Mouse (Mus musculus): ENCODE measurements at regions not wholly inside any gene's neighbourhood (a gene's known extent, or its start where the extent isn't known, plus 50 kb on each side); places are given as distances from the start of the nearest gene placed in this dataset.

DNA sequence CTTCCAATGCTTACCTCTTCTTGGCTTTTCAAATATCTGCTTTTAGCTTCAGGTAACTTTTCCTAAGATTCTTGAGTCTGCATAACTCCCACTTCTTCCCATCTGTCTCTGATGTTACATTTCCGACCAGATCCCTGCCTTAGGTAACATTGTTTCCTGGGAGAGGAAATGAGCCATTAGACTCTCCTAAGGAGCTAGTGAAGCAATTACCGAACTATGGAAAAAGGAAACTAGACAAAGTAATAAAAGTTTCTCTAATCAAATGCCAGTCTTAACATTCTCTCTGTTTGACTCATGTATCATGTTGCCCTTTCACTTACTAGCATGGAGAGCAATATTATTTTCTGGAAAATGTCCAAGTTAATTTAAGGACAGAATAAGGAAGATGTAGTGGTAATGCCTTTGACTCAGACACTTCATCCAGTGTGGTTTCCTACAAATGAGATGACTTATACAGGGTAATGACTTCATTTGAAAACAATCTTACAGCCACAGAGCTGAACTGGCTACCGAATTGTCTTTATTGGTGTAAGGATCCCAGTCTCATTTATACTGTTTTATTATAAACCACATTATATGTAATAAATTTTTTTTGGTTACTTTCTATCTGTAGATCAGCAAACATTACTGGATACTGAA lies 263.8 kb upstream of the Fam84a start:
- DNase-seq (ENCODE audit: low spot score in 2 of 2), result no peak

DNA sequence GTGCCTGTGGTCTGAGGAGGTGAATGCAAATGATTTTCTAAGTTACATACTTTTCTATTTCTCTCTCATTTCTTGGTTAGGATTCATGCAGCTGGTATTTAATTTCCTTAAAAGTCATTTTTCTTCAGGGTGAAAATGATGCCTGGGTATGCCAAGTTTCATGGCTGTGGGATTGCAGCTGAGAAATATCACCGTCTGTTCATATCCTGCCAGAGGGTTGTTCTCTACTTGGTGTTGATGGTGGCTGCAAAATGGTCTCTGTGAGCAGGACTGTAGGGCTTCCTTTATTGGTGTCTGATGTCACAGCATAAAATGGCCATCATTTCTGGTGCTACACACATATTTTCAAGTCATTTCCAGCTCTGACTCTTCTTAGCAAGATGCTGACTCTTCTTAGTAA lies 259.2 kb upstream of the Fam84a start:
- peak in 1 of 2 experiments; percentile 1 for DNase-seq (ENCODE audit: low spot score in 2 of 2)

DNA sequence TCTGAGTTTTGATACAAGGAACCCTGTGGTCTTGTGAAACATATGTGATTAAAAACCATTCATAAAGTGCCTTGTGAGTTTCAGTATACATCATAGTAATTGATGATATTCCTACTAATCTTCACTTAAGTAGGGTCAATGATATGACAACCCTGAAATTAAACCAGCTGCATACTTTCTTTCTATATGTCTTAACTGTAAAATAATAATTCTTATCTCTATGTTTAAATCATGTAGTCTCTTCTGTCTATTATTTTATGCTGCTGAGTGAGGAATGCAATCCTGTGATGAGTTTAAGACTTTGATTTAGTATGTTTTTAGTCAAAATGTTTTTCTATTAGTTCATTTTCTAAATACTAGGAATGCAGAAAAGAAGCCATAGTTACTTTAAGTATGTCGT lies 253.9 kb upstream of the Fam84a start:
- no peak for DNase-seq (ENCODE audit: low spot score in 2 of 2)

DNA sequence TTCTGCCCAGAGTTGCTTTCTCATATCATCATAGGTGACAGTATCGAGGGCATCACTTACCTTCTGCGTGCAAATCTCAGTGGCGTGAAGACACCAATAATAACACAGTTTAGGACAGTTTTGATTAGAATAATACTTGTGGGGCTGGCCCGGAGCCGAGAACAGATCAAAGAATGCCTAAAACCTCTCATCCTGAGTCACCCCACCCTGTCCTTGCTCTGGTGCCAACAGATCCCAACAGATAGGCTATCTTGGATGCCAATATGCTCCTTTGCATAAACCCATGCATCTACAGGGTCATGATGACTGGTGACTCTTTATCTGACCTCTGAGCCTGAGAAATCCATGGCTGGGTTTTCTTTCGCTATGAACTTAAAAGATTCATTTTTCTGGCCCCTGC lies 224.4 kb upstream of the Fam84a start:
- no peak for DNase-seq (ENCODE audit: low spot score in 2 of 2)

DNA sequence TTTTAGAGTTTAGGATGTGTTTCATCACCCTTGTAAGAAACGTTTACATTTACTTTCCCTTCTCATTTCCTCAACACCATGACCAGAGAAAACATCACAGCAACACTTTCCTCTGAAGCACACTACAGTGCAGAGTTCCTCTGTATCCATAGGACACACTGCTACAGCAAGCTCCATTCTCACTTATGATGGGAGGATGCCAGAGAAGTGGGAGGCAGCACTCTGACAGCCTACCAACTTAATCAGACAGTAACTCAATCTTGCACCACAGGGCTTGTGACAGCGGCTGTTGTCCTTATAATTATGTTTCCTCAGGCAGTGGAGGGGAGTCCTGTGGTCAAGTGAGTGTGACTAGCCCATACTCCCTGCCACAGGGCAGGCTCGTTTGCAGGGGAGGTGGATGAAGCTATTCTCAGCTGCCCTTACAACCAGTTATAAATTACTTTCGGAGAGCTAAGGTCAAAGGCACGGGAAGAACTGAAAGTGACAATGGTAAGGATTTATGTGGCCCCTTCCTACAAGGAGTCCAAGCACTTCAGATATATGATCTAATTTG lies 186.5 kb upstream of the Fam84a start:
- DNase-seq (ENCODE audit: low spot score in 2 of 2), result peak; percentile 2 to 32

DNA sequence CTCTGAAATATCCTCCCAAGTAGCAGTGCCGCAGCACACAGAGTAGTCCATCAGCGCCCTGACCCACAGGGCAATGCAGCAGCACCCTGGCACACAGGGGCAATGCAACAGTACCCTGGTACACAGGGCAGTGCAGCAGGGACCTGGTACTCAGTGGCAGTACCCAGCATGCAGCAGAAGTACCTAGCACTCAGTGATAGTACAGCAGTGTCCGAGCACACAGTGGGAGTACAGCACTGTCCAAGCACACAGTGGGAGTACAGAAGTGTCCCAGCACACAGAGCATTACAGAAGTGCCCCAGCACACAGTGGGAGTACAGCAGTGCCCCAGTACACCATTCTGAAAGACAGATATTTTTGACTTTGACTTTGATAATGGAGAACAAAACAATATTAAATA lies 186.0 kb upstream of the Fam84a start:
- DNase-seq (ENCODE audit: low spot score in 2 of 2), result no peak

DNA sequence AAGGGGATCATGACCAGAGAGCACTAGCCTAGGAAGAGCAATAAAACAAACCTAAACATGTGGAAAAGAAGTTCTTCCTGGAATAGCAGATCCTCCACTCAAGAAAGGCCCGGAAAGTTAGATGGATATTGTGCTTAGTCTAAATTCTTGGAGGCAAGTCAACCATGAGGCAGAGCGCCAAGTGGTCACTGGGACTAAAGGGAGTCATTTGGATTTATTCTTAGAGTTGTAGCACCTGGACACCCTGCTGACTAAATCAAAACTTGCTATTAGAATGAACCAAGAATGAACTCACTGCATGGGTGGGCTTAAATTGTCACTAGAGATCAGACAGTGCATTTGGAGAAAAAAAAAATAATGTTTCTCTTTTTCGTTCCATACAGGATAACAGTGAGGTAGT lies 166.8 kb upstream of the Fam84a start:
- no peak for DNase-seq (ENCODE audit: low spot score in 2 of 2)

DNA sequence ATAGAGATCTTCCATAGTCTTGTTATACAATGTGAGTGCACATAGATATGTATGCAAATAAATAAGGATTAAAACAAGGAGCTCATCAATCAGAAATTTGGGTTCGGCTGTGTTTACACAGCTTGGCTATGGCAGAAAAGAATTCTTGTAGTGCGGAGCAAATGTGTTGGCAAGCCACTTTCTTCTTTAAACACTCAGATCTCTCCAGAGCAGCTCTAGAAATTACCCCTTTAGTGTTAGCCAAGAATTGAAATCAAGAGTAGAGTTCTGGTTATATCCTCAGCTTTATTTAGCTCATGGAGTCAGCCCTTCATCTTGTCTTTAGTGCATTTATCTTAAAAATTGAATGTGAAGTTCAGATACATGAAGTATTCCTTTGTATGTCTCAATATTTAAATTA lies 164.5 kb upstream of the Fam84a start:
- no peak for DNase-seq (ENCODE audit: low spot score in 2 of 2)

DNA sequence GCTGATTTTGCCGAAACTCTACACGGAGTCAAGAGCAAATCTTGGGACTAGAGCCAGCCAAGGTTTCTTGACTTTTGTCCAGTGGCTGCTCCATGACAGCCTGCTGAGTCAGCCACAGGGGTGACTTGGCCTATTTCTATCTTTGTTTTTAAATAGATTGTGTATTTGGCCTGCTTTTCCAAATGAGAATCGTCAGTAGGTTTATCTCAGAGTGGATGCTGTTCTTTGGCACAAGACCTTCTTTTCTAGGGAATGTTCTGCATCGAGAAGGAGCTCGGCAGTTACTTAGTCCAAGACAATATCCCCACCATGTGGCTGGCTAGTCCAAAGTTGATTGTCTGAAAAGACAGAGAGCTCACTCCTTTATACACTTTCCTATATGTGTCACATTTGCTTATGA lies 163.9 kb upstream of the Fam84a start:
- DNase-seq (ENCODE audit: low spot score in 2 of 2), result peak; percentile 7 to 42

DNA sequence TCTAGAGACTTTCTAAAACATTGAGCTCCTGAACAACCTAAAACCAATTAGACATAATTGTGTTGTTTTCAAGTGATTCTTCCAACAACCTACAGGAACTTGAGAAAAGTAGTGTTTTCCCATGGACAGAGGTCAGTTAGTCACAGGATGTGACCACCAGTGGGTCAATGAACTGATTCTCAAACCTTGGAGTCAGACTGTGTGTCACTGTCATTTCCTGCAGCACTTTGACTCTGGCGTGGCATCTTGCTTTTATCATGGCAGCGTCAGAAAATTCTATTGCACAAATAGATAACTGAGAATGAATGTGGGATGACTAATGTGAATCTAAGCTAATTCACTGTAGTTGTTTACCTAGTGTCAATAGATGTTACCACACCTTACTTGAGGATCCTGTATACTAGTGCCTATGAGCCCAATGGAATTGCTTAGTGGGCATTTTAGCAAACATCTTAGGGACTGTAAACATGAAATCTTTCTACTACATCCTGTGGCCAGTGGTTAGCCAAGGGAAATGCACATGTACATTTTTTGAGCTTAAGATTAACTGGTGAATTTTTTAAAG lies 150.6 kb upstream of the Fam84a start:
- DNase-seq (ENCODE audit: low spot score in 2 of 2), result no peak

DNA sequence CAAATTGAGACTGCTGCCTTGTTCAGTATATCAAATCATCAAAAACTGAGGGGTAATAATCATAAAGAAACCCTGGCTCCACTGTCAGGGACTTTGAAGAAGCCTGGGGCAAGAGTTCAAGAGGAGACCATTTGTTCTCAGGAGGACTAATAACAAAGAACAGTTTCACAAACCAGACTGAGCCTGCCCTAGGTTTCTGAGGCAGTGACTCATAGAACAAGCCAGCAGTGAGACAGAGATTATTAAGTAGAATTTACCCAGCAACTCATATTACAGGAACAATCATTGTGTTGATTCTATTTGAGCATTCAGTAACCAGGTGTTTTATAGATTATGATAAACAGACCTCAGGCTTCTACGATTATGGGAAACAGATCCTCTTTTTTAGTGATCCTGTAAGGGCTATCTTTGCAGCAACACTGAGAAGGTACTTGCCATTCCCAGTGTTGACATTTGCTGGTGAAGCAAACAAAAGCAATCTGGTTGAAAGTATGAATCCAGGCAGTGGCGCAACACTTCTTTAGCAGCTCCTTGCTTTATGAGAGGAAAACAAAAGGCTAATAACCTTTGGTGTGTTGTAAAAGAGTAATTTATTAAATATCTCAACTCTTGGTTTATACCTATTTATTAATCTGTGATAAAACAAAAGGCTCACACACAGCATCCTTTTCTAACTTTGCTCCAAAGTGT lies 150.0 kb upstream of the Fam84a start:
- DNase-seq (ENCODE audit: low spot score in 2 of 2), result no peak

DNA sequence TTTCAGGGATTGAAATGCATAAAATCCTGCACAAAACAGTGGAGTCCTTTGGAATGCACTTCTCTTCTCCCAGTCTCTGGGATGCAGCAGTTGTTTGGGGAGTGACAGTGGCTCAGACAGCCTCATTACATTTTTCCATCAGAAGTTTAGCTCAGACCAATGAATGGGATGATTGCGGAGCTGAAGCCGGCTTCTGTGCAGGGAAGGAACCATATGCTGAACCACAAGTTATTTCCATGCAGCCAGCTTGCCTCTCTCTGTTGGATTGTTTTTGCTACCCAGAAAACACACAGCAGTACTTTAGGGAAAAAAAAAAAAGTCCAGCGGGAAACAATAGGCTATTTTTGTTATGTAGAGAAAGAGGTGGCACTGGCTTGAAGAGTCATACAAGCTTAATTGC lies 140.2 kb upstream of the Fam84a start:
- DNase-seq (ENCODE audit: low spot score in 2 of 2), result no peak

DNA sequence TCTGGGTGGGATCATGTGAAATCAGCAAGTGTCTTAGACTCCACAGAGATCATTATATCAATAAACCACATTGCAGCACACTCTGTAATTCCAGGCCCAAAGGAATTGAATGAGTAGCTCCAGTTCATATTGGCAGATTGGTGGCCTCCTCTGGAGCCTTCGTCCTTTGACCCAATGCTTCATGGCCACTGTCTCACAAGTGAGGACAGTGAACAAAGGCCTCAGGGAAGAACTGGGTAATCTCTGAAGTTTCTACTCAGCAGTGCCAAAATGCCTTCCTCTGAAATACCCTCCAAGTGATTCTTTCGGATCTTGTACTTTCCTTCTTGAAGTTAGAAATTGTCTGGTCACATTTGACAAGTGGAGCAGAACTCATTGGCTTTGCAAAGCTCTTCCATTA lies 135.8 kb upstream of the Fam84a start:
- DNase-seq (ENCODE audit: low spot score in 2 of 2), result no peak

DNA sequence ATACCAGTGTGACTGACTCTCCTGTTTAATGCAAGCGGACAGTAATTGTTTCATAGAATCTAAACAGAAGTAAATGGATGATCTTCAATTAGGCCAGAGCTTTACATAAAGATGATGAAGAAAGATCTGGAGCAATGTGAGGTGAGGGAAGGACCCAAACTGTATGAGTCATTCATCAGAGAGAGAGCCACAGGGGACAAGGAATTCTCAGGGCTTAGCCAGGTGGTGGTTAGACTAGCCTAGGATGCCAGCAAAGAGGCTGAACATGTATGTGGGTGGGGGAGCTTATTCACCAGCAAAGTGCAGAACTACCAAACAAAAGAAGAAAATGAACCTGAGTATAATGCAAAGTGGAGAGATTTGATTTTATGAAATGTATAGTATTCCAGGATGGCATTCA lies 134.8 kb upstream of the Fam84a start:
- no peak for DNase-seq (ENCODE audit: low spot score in 2 of 2)

DNA sequence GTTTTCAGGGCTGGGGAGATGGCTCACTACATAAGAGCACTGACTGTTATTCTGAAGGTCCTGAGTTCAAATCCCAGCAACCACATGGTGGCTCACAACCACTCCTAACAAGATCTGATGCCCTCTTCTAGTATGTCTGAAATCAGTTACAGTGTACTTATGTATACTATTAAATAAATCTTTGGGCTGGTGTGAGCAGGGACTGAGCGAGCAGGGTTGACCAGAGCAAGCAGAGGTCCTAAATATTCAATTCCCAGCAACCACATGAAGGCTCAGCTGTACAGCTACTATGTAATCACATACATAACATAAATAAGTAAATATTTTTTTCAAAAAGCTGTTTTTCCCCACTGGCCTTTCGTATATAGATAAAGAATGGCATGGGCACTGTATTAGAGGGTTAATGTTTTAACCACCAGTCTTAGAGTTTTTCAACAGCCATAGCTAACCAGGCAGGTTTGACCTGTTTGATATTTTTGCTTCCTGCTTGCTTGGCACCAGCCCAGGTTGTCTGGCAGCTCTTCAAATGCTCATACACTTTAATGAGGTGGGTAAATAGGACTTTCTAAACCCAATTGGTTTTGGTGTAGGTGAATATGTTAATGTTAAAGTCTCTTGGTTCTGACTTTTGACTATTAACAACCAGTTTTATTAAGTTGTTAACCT lies 134.1 kb upstream of the Fam84a start:
- no peak for DNase-seq (ENCODE audit: low spot score in 2 of 2)

DNA sequence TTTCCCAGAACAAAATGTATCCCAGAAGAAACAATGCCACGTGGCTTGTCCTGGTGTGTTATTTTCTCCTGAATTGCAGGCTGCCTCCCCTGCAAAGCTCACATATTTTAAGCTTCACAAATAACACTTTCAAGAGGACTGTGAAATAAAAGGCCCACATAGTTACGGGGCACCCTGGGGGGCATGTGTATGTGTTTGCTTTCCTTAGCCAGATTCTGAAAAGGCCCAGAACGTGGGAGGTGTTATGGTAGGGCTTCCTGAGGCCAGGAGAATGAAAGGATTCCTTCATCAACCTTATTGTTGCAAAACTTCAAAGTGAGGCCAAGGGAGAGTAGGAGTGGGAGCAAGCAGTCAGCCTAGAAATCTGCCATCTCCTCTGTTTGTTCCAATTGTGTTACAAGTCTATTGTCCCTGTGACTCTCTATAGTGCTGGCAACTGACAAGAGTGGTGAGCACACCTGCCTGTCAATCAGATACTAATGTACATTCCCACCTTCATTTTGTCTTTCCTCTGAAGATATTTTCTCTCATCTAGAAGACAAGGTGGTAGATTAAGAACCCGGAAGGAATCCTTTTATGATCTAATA lies 131.3 kb upstream of the Fam84a start:
- peak; percentile 5 to 20 for DNase-seq (ENCODE audit: low spot score in 2 of 2)

DNA sequence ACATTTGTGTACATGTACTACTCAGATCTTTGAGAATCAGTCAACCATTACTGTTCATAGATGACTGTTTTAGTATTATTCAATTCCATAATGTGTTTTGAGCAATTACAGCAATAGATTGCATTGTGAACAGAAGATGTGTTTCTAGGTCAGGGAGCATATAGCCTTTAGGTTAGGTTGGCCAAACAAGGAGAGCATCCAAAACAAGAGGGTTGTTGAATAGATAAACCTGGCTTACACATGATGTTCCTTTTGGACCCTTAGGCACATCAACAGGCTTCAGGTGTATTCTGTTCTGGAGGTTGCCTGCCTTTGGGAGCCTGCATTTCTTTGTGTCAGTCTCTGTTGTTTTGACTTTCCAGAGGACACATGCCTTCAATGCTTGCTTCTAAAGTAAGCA lies 123.4 kb upstream of the Fam84a start:
- no peak for DNase-seq (ENCODE audit: low spot score in 2 of 2)

DNA sequence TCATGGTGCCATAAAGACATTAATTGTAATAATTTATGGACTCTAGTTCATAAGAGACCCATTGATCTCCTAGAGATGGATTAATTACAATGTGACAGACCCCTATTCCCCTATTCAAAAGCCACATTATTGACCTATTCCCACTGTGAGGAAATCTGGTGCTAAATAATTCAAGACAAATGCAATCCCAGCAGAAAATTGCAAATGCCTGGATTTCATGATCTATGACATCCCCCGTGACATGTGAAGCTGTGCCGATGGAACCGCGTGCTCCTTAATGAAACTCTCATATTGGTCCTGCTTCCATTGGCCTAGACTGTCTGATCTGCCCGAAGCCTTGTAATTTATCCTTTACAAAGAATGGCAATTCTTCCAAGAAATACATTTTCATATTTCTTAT lies 122.9 kb upstream of the Fam84a start:
- no peak for DNase-seq (ENCODE audit: low spot score in 2 of 2)

DNA sequence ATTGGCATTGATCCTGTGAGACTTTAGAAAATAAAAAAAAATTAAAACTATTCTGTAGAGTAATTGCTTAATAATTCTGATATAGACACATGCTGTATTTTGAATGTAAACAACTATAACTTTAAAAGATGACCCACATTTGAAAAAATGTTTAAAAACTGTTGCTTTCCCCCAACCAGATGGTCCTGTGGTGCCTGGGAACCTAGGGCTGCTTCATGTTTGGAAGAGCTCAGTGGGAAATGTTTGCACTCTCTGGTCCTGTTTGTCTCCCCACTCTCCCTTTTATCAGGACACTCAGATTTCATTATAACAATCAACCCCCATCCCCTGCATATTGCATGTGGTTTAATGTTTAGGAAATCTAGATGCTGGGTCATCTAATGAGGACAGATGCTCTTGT lies 119.4 kb upstream of the Fam84a start:
- no peak for DNase-seq (ENCODE audit: low spot score in 2 of 2)

DNA sequence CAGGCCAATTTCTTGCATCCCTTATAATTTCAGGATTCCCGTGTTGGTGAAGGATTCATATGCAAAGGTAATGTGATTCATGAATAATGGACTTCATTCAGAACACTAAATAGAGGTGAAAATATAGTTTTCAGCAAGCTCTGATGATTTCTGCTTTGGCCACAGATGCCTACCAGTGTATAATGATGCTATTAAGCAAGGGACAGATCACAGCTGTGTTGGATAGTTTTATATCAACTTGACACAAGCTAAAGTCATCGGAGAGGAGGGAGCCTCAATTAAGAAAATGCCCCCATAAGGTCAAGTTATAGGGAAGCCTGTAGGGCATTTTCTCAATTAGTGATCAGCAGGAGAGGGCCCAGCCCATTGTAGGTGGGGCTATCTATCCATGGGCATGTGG lies 109.2 kb upstream of the Fam84a start:
- no peak for DNase-seq (ENCODE audit: low spot score in 2 of 2)

DNA sequence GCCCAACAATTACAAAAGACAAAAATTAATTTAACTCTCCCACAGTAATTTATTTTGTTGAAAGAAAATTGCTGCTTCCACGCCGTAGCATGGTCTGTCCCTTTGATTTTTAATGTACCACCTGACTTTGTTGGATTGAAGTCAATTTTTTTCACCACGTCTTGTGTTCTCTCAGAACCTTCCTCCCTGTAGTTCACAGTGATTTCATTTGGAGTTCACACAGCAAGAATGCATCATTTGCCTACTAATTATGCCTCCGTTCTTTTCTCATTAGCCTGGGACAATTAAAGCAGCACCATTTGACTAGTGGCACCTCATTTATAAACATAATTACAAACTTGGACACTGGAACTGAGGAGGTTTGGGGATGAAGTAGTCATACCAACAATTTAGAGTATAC lies 108.4 kb upstream of the Fam84a start:
- DNase-seq (ENCODE audit: low spot score in 2 of 2), result no peak

DNA sequence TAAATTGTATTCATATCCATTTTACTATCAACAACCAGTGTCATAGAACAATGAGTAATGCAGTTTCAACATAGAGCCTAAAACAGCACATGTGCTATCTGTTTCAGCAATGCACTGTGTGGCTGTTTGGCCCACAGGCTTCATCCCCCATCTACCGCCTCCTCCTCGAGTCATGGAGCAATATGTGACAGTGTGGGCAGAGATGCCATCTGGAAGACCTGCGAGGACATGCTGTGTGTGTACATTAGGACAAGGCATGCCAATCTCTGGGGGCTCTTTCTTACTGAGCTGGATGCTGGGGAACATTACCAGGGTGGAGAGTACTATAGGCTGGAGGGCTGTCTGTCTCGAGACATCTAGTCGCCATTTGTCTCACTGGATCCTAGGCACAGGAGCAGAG lies 101.5 kb upstream of the Fam84a start:
- DNase-seq (ENCODE audit: low spot score in 2 of 2), result peak; percentile 7 to 14

Data from right cerebral cortex, postnatal 36 days (tissue).